Mouse (Mus musculus): Measurements from ENCODE around the gene Usp15. TPM values are rescaled to one million over a fixed set of nuclear protein-coding genes. Genes with fewer than 3 reads are reported as not detected.
A peak's percentile ranks its signal among the peaks of the same experiment; 100 is the strongest.

Usp15 gene
- polyA plus RNA-seq, 1 experiment from 2014 or later, result 80.1 TPM

DNA sequence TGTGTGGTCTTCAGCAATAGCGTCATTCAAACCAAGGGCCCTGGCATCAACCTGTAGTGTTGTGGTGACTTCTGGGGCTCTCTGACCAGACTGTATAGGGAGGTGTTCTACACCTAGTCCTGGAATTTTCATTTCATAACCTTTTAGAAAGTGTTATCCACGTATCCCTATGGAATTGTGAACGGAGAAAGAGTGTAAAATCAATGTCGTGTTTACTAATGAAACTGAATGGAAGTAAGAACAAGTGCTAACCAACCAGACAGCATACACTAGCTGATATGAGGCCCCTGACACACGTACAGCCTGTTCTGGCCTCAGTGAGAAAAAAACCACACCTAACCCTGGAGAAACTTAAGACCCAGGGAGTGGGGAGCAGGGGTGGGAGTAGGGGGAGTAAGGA, 4.6 kb upstream of the Usp15 start:
- WGBS, result 85% methylated on average over 5 of the region's 5 CpGs
- H3K4me1 ChIP-seq (replicated peaks; ENCODE audit: control insufficient read depth, insufficient read depth, low read length), result no peaks in the 10 kb centered on the region
- H3K36me3 ChIP-seq (ENCODE audit: control insufficient read depth, insufficient read depth, low read length), result no peaks in the 10 kb centered on the region
- no peaks in the 10 kb centered on the region for H3K9me3 ChIP-seq (ENCODE audit: control insufficient read depth, low read length)
- no peak overlapping the region for H3K27ac ChIP-seq (ENCODE audit: low read depth, low read length)
- H3K4me2 ChIP-seq (ENCODE audit: low read depth, low read length, severe bottlenecking), result no peak overlapping the region
- no peak overlapping the region for H3K4me3 ChIP-seq (ENCODE audit: low read depth, low read length)
- no peak for DNase-seq (ENCODE audit: low spot score)
- H3K9ac ChIP-seq (ENCODE audit: low read length), result no peak overlapping the region
- no peak for ATAC-seq (replicated peaks; ENCODE audit: low FRiP score)
- no peaks in the 10 kb centered on the region for H3K27me3 ChIP-seq (ENCODE audit: control insufficient read depth, insufficient read depth, low read length)

DNA sequence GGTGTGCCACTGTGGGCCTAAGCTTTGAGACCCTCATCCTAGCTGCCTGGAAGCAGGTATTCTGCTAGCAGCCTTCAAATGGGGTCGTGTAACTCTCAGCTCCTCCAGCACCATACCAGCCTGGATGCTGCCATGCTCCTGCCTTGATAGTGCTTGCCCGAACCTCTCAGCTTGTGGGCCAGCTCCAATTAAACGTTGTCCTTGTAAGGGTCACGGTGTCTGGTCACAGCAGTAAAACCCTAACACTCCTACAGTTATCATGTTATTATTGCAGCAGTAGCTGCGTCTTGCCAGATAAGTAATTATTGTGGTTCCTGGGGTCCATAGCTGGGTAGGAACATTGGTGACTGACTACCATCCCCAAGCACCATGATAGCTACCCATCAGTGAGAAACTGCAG, 4.2 kb upstream of the Usp15 start:
- Histone ChIP-seq H3K27me3 (ENCODE audit: control insufficient read depth, insufficient read depth, low read length) (no peaks in the 10 kb centered on the region), H3K4me2 (ENCODE audit: low read depth, low read length, severe bottlenecking) (no peak overlapping the region), H3K27ac (ENCODE audit: low read depth, low read length) (no peak overlapping the region), H3K9me3 (ENCODE audit: control insufficient read depth, low read length) (no peaks in the 10 kb centered on the region), H3K4me1 (replicated peaks; ENCODE audit: control insufficient read depth, insufficient read depth, low read length) (no peaks in the 10 kb centered on the region), H3K36me3 (ENCODE audit: control insufficient read depth, insufficient read depth, low read length) (no peaks in the 10 kb centered on the region), H3K9ac (ENCODE audit: low read length) (no peak overlapping the region), H3K4me3 (ENCODE audit: low read depth, low read length) (no peak overlapping the region)
- ATAC-seq (replicated peaks; ENCODE audit: low FRiP score) (no peak), DNase-seq (ENCODE audit: low spot score) (no peak)
- WGBS, result 93% methylated on average over 5 of the region's 5 CpGs

DNA sequence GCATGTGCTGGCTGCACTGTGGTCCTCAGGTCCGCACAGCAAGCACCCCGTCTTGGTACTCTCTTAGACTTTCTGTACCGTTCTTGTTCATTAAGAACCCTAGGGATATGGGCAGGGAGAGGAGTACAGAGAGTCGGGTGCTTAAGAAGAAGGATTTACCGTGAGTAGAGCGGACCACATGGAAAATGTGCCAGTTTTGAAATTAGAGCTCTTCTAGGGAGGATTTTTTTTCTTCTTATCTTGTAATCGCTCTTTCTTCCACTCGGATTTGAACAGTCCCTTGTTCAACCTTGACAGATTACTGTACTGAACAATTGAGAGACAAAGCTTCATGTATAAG, 3.5 kb upstream of the Usp15 start:
- no peaks in the 10 kb centered on the region for H3K36me3 ChIP-seq (ENCODE audit: control insufficient read depth, insufficient read depth, low read length)
- no peak overlapping the region for H3K27ac ChIP-seq (ENCODE audit: low read depth, low read length)
- H3K9me3 ChIP-seq (ENCODE audit: control insufficient read depth, low read length), result no peaks in the 10 kb centered on the region
- WGBS, result 91% methylated on average over 8 of the region's 8 CpGs
- ATAC-seq (replicated peaks; ENCODE audit: low FRiP score) (no peak), DNase-seq (ENCODE audit: low spot score) (no peak)
- no peak overlapping the region for H3K4me3 ChIP-seq (ENCODE audit: low read depth, low read length)
- H3K9ac ChIP-seq (ENCODE audit: low read length), result no peak overlapping the region
- no peaks in the 10 kb centered on the region for H3K4me1 ChIP-seq (replicated peaks; ENCODE audit: control insufficient read depth, insufficient read depth, low read length)
- no peaks in the 10 kb centered on the region for H3K27me3 ChIP-seq (ENCODE audit: control insufficient read depth, insufficient read depth, low read length)
- no peak overlapping the region for H3K4me2 ChIP-seq (ENCODE audit: low read depth, low read length, severe bottlenecking)

DNA sequence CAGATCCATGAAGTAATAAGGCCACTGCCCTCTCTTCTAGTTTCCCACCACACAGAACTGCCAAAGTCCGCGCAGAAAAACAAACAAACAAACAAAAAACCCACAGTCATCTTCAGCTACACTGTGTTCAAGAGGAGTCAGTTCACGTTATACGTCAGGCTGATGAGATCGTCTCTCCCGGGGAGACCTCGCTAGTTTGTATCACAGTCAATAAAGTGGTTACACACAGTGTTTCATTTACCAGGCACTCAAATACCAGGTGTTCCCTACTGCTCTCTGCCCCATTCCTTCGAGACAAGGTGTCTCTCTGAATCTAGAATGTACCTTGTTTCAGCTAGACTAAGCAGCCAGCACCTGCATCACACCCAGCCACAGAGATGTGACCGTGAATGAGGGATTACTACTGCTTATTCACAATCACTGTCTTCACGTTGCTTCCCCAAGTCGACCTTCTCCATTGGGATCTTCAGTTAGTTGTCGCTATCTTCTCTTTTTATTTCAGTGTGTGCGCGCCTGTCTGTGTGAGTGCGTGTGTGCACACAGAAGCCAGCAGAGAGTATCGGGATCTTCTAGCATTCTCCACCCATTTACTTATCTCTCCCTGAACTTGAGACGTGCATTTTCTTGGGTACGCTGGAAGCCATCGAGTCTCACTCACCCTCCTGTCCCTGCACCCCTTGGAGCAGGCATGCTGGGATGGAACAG, 3.0 kb upstream of the Usp15 start:
- Histone ChIP-seq H3K4me3 (ENCODE audit: low read depth, low read length) (no peak overlapping the region), H3K36me3 (ENCODE audit: control insufficient read depth, insufficient read depth, low read length) (no peaks in the 10 kb centered on the region), H3K4me2 (ENCODE audit: low read depth, low read length, severe bottlenecking) (no peak overlapping the region), H3K9me3 (ENCODE audit: control insufficient read depth, low read length) (no peaks in the 10 kb centered on the region), H3K9ac (ENCODE audit: low read length) (no peak overlapping the region), H3K27me3 (ENCODE audit: control insufficient read depth, insufficient read depth, low read length) (no peaks in the 10 kb centered on the region), H3K4me1 (replicated peaks; ENCODE audit: control insufficient read depth, insufficient read depth, low read length) (no peaks in the 10 kb centered on the region), H3K27ac (ENCODE audit: low read depth, low read length) (no peak overlapping the region)
- DNase-seq (ENCODE audit: low spot score), result no peak
- no peak for ATAC-seq (replicated peaks; ENCODE audit: low FRiP score)
- 88% methylated on average over 19 of the region's 19 CpGs for WGBS

DNA sequence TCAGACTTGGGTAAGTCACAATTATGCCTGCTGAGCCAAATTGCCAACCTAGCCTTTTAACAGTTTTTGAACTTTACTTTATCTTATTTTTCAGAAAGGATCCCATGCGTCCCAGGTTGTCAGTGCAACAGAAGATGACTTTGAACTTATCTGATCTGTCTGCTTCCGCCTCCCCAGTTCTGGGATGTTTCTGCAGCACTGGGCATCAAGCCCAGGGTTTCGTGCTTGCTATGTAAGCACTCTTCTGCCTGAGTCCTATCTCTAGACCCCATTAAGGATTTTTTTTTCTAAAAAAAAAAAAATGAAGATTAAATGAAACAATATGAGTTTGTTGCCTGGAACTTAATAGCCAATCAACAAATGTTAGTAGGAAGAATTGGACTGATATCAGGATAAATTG, 2.3 kb upstream of the Usp15 start:
- no peak overlapping the region for H3K27ac ChIP-seq (ENCODE audit: low read depth, low read length)
- WGBS, result 91% methylated on average over 3 of the region's 3 CpGs
- no peak overlapping the region for H3K4me3 ChIP-seq (ENCODE audit: low read depth, low read length)
- H3K4me2 ChIP-seq (ENCODE audit: low read depth, low read length, severe bottlenecking), result no peak overlapping the region
- ATAC-seq (replicated peaks; ENCODE audit: low FRiP score) (no peak), DNase-seq (ENCODE audit: low spot score) (no peak)
- H3K27me3 ChIP-seq (ENCODE audit: control insufficient read depth, insufficient read depth, low read length), result no peaks in the 10 kb centered on the region
- no peaks in the 10 kb centered on the region for H3K4me1 ChIP-seq (replicated peaks; ENCODE audit: control insufficient read depth, insufficient read depth, low read length)
- no peaks in the 10 kb centered on the region for H3K9me3 ChIP-seq (ENCODE audit: control insufficient read depth, low read length)
- H3K36me3 ChIP-seq (ENCODE audit: control insufficient read depth, insufficient read depth, low read length), result no peaks in the 10 kb centered on the region
- H3K9ac ChIP-seq (ENCODE audit: low read length), result no peak overlapping the region

DNA sequence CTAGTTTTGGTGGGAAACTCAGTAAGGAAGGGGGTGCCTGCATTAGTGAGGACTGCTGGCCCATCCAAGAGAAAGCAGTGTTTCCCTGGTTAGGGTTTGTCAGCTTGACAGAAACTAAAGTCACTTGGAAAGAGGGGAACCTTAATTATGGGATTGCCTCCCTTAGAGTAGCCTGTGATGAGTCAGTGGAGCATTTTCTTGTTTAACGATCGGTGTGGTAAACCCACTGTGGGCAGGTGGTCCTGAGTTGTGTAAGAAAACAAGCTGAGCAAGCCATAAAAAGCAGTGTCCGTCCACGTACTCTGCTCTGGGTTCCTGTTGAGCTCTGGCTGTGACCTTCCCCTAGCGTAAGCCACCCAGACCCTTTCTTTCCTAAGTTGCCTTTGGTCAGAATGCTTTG, 1.4 kb upstream of the Usp15 start:
- H3K4me1 ChIP-seq (replicated peaks; ENCODE audit: control insufficient read depth, insufficient read depth, low read length), result no peaks in the 10 kb centered on the region
- ATAC-seq (replicated peaks; ENCODE audit: low FRiP score), result no peak
- H3K4me3 ChIP-seq (ENCODE audit: low read depth, low read length), result no peak overlapping the region
- no peaks in the 10 kb centered on the region for H3K27me3 ChIP-seq (ENCODE audit: control insufficient read depth, insufficient read depth, low read length)
- WGBS, result 76% methylated on average over 5 of the region's 5 CpGs
- no peaks in the 10 kb centered on the region for H3K36me3 ChIP-seq (ENCODE audit: control insufficient read depth, insufficient read depth, low read length)
- no peak overlapping the region for H3K27ac ChIP-seq (ENCODE audit: low read depth, low read length)
- DNase-seq (ENCODE audit: low spot score), result no peak
- no peak overlapping the region for H3K4me2 ChIP-seq (ENCODE audit: low read depth, low read length, severe bottlenecking)
- no peaks in the 10 kb centered on the region for H3K9me3 ChIP-seq (ENCODE audit: control insufficient read depth, low read length)
- H3K9ac ChIP-seq (ENCODE audit: low read length), result no peak overlapping the region

DNA sequence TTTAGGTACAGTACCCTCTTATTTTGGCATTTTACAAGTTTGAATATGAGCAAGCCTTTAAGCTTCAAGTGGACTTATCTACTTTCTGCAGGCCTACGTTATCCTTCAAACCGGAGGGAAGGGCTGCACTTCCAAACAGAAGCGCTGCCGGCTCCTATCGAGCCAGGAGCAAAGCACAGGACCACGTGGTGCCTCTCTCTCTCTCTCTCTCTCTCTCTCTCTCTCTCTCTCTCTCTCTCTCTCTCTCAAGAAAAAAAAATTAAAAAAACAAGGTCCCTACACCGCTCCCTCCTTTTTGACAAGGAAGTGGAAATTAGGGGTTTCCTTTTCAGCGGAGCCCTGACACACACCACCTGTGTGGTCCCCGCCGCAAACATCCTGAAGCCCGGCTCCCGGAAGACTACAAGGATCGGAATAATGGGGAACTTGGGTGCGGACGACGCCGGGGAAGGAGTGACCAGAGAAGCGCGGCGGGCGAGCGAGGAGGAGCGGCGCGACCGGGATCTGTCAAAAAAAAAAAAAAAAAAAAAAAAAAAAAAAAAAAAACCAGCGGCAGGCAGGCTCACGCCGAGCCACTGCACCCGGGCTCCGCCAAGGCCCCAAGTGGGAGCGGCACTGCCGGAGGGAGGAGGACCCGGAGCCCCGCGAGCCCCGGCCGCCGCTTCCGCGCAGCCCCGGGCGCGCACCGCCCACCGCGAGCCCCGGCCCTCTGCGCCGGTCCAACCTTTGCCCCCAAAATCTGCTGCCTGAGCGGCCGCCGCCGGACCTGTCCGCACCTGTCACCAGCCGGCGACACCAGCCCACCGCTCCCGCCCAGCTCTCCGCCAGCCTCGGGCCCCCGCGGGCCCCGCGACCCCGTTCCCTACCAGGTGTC, 597 bp downstream of the Usp15 start:
- Histone ChIP-seq H3K9me3 (ENCODE audit: control insufficient read depth, low read length) (no peaks in the 10 kb centered on the region), H3K9ac (ENCODE audit: low read length) (peak overlapping the region; percentile 83), H3K4me3 (ENCODE audit: low read depth, low read length) (peak overlapping the region; percentile 91), H3K27ac (ENCODE audit: low read depth, low read length) (peak overlapping the region; percentile 74), H3K4me1 (replicated peaks; ENCODE audit: control insufficient read depth, insufficient read depth, low read length) (no peaks in the 10 kb centered on the region), H3K36me3 (ENCODE audit: control insufficient read depth, insufficient read depth, low read length) (no peaks in the 10 kb centered on the region), H3K27me3 (ENCODE audit: control insufficient read depth, insufficient read depth, low read length) (no peaks in the 10 kb centered on the region), H3K4me2 (ENCODE audit: low read depth, low read length, severe bottlenecking) (peak overlapping the region; percentile 60)
- WGBS, result under 1% methylated on average over 53 of the region's 66 CpGs
- ATAC-seq (replicated peaks; ENCODE audit: low FRiP score) (peak; percentile 77), DNase-seq (ENCODE audit: low spot score) (peak; percentile 65)

DNA sequence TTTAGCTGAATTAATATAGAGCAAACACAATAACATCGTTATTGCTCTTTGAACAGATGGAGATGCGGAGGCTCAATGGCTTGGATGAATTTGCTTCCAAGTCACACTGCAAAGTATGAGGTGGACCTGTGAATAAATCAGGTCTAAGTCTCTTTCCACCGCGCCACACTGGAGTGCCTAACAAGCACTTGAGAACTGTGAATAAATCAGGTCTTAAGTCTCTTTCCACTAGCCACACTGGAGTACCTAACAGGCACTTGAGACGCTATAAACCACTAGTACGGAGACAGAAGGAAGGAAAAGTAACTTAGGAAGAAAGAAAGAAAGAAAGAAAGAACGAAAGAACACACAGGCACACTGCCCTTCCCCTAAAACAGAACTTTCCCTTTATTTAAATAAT, 1.3 kb downstream of the Usp15 start:
- no peak for ATAC-seq (replicated peaks; ENCODE audit: low FRiP score)
- WGBS, result 13% methylated on average over 7 of the region's 7 CpGs
- H3K9ac ChIP-seq (ENCODE audit: low read length), result peak overlapping the region; percentile 83
- no peaks in the 10 kb centered on the region for H3K4me1 ChIP-seq (replicated peaks; ENCODE audit: control insufficient read depth, insufficient read depth, low read length)
- H3K4me3 ChIP-seq (ENCODE audit: low read depth, low read length), result peak overlapping the region; percentile 91
- H3K9me3 ChIP-seq (ENCODE audit: control insufficient read depth, low read length), result no peaks in the 10 kb centered on the region
- DNase-seq (ENCODE audit: low spot score), result no peak
- H3K36me3 ChIP-seq (ENCODE audit: control insufficient read depth, insufficient read depth, low read length), result no peaks in the 10 kb centered on the region
- H3K27me3 ChIP-seq (ENCODE audit: control insufficient read depth, insufficient read depth, low read length), result no peaks in the 10 kb centered on the region
- peak overlapping the region; percentile 60 for H3K4me2 ChIP-seq (ENCODE audit: low read depth, low read length, severe bottlenecking)
- no peak overlapping the region for H3K27ac ChIP-seq (ENCODE audit: low read depth, low read length)

DNA sequence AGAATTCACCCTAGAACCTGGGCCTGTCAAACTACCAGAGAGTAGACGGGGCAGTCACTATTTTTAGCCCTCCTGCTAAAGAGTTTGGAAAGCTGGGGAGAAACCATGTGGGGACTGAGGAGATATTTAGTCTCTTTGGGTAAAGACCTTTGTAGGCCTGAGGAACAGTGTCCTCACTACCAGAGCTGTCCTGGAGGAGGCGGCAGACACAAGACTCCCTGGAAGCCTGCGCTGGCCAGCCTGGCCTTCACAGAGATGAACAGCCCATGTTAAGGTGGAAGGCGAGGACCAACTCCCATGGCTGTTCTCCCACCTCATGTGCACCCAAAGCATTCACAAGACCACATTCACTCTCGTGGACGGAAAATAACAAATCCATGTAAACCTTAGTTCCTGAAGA, 5.8 kb downstream of the Usp15 start:
- Histone ChIP-seq H3K9me3 (ENCODE audit: control insufficient read depth, low read length) (no peaks in the 10 kb centered on the region), H3K9ac (ENCODE audit: low read length) (no peak overlapping the region), H3K4me3 (ENCODE audit: low read depth, low read length) (no peak overlapping the region), H3K27ac (ENCODE audit: low read depth, low read length) (no peak overlapping the region), H3K4me1 (replicated peaks; ENCODE audit: control insufficient read depth, insufficient read depth, low read length) (no peaks in the 10 kb centered on the region), H3K4me2 (ENCODE audit: low read depth, low read length, severe bottlenecking) (no peak overlapping the region), H3K27me3 (ENCODE audit: control insufficient read depth, insufficient read depth, low read length) (no peaks in the 10 kb centered on the region), H3K36me3 (ENCODE audit: control insufficient read depth, insufficient read depth, low read length) (no peaks in the 10 kb centered on the region)
- 78% methylated on average over 6 of the region's 6 CpGs for WGBS
- DNase-seq (ENCODE audit: low spot score) (no peak), ATAC-seq (replicated peaks; ENCODE audit: low FRiP score) (no peak)

Data from forebrain, embryonic 11.5 days (tissue).